Mouse (Mus musculus): ENCODE measurements around the gene Adprhl1.

GRCm38 (mm10) chr8:13254019-13254418, at the start of gene Adprhl1:
- peak; percentile 97 for TF ChIP-seq CTCF (IDR thresholded peaks at IDR 0.05; ENCODE audit: low read depth, low read length)
- no peak for TF ChIP-seq POLR2A (IDR thresholded peaks at IDR 0.05; ENCODE audit: extremely low read depth, insufficient read depth, low read length)
